Mouse (Mus musculus): ENCODE results near the gene Srsf3.

DNA sequence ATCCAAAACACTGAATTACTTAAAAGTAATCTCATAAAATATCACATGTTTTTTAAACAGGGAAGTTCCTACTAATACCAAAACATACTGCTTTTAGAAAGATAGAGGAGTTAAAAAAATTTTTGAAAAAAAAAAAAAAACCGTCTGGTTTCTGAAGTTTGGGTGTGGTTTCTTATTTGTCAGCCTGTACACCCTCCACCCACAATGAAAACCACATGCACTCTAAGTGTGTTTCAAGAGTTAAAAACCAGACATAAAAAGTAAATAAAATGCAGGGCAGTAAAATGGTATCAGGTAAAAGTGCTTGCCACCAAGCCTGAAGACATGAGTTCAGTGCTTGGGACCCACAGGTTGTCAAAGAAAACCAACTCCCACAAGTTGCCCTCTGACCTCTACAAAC, 28.7 kb upstream of the Srsf3 start:
- TF ChIP-seq CTCF (IDR thresholded peaks at IDR 0.05; ENCODE audit: control insufficient read depth, insufficient read depth, low read length) (no peak), POLR2A (IDR thresholded peaks at IDR 0.05; ENCODE audit: borderline replicate concordance, control insufficient read depth, low read depth, low read length) (no peak)

All from bone marrow, adult 2 months (tissue).